Mouse (Mus musculus) liver, embryonic 14.5 days (tissue): ENCODE results near the gene Krtap1-3.

Experiments used
- CTCF ChIP-seq: IDR thresholded peaks from 2 replicates; pipeline ENCODE4 v1.5.1; 2016; ENCODE audit warnings: antibody characterized with exemption, low read depth, control low read depth
- EP300 ChIP-seq: IDR thresholded peaks from 2 replicates; pipeline ENCODE4 v1.6.1; 2016; ENCODE audit warnings: antibody characterized with exemption, low read depth

GRCm38 (mm10) chr11:99581051-99581450 lies 10.1 kb downstream of the Krtap1-3 start:
- TF ChIP-seq CTCF (no peak), EP300 (no peak)
